Mouse (Mus musculus): ENCODE results near the gene Itprid1.
A peak's percentile ranks its signal among the peaks of the same experiment; 100 is the strongest.

The Itprid1 gene

DNA sequence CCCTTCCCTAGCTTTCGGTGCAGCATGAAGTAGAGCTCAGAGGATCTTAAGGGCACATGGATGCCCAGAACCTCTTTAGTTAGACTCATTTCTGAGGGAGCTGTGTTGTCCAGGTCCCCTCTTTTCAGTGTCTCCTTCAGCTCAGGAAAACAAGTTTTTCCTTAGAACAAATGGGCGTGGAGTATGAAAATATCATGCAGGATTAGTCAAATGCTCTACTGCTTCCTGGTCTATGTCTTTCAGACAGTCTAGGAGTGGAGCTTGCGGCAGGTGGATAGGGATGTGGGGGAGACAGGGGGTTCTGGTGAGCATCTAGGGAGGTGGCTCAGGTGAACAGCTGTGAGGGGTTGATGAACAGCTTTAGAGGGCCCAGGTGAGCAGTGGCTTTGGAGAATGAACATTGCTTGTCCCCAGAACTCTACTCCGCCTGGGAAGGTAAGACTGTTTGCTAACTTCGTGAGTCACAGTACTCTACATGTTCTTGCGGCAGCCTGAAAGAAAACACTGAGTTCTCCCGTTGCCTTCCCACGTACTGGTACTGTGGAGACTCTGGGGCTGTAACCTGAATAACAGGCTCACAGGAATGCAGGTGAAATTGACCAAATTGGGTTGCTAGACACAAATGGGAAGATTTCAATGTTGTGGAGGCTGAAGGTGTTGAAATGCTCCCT is at the start of gene Itprid1:
TSS of gene Itprid1 (plus strand) at position 246 of the 671 bp plus-strand sequence.
- DNase-seq (ENCODE audit: low spot score in 2 of 2), result no peak

DNA sequence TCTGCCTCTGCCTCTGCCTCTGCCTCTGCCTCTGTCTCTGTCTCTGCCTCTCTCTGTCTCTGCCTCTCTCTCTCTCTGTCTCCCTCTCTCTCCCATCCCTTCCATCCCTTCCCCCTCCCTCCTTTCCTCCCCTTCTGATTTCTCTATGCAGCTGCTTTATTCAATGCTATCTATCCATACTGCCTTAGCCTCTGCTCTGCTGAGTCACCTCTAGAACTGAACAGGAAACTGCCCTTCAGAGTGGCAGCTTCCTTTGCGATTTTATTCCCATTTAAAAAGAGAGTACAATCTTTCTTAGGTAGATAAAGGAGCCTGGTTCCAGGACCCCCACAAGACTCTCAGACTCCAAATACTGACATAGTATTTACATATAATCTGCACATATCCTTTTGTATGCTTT is 47.1 kb upstream of the Itprid1 start:
- DNase-seq (ENCODE audit: low spot score in 2 of 2), result no peak

DNA sequence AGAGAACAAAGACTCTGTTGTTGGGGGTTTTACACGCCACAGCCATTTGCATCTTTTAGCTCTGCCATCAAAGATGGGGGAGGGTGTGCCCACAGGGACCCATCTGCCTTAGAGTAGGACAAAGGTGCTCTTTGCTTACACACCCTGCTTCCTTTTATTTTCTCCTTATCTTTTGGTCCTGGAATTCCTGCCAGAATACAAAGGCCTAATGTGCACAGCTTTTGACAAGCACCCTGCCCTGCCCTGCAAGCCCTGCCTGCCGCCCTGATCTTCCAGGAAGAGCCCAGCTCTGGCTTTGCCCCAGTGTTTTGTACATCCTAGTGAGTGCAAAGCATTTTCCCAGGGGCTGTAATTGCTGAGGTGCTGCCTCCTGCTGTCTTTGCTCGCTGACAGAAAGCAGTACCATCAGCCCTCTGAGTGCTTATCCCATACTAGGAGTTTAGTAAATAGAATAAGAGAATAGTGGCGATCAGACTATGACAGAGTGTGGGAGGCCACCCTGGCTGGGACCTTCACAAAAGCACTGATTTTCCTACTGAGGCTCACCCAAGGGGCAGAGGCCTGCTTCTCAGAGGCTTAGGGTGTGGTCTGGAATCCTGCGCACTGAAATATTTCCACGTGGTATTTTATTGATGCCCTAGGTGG is 44.7 kb upstream of the Itprid1 start:
- DNase-seq (ENCODE audit: low spot score in 2 of 2), result no peak

DNA sequence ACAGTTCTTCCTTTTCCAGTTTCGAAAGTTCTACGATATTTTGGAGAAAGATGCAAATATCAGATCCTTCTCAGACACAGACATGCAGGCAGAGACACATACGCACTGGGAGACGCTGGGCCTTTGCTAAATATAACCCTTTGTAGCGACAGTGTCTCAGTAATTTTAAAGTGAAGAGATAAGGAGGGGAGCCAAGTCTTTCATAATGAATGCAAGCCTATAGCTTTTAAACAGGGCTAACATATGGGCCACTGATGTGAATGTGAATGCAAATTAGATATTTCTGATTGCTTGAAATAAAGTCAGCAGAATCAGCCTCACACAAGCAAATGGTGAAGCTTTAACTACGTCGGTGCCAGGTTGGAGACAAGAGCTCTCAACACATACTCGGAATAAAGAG is 44.2 kb upstream of the Itprid1 start:
- DNase-seq (ENCODE audit: low spot score in 2 of 2), result no peak

DNA sequence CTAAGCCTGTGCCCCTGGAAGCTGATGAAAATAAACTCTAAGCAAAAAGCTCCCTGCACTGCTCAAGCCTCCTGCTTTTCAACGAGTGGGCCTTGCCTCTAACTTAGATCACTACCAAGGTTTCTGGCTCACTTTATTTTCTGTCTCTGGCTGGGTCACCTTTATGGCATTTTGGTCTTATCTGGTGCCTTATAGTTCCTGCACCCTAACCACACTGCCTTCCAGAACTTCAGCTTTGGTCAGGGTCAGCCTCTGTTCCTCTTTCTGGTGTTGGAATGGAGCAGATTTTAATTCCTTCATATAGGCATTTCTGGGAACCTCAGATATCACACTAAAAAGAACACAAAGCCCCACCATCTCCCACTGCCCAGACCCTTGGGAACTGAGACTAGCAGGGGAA is 34.0 kb upstream of the Itprid1 start:
- no peak for DNase-seq (ENCODE audit: low spot score in 2 of 2)

DNA sequence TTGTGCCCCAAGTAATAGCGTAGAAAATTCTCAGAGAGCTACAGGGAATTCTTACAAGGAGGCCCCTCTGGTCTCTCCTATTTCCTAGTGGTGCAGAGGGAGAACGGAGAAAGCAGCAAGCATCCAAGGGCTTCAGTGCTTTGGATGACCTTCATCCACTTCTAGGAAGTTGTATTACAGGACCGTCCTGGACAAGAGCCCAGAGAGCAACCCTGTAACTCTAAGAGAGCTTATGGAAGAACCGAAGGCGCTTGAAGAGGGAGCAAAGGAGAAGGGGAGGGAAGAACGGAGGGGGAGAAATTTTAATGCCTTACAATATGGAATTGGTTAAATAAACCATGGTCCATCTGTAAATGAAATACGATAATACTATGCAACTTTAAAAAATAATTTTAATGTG is 33.3 kb upstream of the Itprid1 start:
- peak in 1 of 2 experiments; percentile 2 for DNase-seq (ENCODE audit: low spot score in 2 of 2)

DNA sequence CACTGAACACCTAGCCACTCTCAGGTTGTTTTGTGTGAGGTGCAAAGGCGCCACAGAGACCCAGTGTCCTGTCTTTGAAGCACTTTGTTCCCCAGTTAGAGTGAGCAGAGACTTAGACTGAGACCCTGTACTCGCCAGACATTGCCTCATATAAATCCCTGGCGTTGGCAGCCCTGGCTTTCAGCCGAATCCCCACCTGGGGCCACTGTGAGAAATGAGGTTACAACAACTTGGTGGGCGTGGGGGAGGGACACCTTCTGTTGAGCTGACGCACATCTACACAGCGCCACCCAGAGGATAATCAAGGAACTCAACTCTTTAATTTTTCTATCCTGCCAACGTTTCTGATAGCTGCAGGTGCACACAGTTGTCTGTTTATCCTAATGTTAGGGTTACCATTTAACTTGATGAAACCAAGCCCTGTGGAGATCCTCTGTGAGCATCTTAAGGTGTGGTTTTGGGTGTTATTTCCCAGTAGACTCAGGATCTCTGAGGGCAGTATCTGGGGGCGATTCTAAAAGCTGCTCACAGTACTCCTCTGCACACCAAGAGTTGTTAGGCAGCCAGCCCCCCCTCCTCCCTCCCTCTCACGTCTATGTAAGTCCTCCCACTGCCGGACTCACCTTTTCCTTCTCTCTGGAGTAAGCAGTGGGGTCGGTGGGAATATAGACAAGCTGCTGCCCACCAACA is 32.6 kb upstream of the Itprid1 start:
- no peak for DNase-seq (ENCODE audit: low spot score in 2 of 2)

DNA sequence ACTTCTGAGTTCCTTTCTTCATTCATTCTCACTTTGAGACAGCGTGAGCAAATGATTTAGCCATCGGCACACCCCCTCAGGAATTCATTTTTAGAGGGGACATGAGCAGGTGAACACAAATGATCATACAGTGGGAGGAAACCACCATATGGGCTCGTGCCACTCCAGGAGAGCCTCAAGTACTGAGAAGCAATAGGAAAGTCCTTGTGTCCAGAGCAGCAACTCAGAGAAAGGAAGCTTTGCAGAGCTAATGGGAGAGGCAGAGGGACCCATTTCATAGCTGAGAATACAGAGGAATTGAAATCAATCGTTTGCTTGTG is 32.1 kb upstream of the Itprid1 start:
- DNase-seq (ENCODE audit: low spot score in 2 of 2), result no peak

DNA sequence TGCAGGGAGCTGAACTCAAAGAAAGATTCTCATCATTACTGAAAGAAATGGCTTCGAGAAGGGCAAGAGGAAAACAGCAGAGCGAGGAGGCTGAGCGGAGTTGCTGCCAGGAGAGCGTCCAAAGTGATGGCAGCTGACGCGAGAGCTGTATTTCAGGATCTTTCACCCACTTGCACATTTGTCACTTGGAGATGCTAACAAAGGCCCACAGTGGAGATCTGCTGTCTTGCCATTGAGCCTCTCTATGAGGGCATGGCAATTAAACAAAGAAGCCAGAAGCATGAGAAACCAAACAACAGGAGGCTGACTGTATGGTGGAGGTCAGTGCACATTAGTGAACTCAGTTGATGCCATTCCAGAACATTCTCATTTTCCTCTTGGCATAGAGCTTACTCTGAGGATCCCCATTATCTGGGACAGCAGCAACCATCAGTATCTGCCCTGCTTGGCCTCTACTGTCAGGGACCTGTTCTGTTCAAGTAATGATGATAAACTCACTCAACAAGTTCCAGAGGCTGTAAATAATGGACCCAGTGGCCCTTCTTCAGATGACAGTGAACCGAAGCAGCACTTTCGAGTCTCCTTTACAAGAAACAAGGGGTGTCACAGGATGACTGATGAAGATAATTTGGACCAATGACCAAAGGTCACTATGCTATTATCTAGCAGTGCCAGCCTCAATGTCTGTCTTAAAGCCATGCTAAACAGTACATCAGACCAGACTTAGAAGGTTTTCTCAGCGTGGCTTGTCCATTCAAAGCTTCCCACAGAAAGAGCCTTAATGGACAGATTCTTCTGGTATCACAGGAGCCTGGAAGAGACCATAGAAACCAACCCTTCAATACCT is 31.2 kb upstream of the Itprid1 start:
- DNase-seq (ENCODE audit: low spot score in 2 of 2), result no peak

DNA sequence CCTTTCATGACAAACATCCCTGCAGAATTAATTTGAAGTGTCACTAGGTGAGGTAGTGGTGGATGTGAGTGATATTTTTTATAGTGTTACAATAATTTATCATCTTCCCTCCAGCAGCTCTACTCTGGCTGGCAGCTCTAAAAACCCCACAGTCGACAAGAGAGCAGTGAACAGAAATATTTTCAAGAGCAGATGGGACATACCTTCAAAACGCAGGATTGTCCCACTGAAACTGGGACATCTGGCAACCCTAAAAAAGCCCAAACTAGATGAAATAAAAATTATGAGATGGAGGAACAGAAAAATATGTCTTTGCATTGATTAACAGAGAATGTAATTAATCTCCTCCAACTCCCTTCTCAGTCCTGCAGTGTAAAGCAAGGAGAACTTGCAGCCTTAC is 30.2 kb upstream of the Itprid1 start:
- no peak for DNase-seq (ENCODE audit: low spot score in 2 of 2)

DNA sequence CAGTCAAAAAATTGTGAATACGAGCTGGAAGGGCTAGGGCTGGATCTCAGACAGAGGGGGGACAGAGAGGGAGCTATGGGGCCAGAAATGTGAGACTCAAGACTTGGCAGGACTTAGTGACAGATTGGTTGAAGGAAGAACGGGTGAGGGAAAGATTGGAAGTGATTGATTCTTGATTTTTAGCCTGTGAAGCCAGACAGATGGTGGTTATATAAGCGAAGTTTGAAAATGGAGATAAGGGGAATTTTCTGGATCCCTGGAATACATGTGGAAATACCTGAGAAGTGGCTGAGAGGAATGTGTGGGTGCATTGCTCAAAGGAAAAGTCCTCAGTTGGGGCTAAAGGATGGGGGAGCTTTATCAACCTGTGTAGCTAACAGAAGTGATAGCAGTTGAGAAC is 28.0 kb upstream of the Itprid1 start:
- no peak for DNase-seq (ENCODE audit: low spot score in 2 of 2)

DNA sequence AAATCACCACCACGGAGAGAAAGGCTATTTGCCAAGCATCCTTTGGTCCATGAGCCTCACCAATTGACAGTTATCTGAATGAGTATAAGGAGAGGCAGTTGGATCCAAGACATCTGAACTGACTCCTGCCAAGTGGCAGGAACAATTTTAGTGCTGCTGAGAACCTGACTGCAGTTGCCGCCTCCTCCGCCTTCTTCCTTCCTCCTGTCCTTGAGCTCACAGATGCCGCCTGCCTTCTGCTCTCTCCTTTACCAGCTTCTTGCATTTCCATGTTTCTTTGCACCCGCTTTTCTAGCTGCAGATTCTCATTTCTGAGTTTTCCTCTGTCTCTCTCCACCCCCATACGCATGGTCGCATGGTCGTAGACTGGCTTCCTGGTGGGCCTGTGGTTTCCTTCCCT is 25.5 kb upstream of the Itprid1 start:
- no peak for DNase-seq (ENCODE audit: low spot score in 2 of 2)

DNA sequence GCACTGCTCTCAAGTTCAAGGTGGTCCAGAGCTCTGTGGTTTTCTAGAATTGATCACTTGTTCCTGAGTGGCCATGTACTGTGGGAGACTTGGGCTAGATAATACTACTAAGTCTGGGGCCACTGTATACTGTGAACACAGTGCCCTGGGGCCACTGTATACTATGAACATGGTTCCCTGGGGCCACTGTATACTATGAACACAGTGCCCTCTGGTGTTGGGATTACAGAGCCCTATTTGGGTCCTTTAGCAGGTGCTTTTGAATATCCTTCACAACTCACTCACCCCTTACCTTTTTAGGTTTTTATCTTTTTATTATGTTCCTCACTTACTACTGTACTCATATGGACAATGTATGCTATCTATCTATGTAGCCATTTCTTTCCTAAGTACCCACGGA is 24.3 kb upstream of the Itprid1 start:
- DNase-seq (ENCODE audit: low spot score in 2 of 2), result no peak

DNA sequence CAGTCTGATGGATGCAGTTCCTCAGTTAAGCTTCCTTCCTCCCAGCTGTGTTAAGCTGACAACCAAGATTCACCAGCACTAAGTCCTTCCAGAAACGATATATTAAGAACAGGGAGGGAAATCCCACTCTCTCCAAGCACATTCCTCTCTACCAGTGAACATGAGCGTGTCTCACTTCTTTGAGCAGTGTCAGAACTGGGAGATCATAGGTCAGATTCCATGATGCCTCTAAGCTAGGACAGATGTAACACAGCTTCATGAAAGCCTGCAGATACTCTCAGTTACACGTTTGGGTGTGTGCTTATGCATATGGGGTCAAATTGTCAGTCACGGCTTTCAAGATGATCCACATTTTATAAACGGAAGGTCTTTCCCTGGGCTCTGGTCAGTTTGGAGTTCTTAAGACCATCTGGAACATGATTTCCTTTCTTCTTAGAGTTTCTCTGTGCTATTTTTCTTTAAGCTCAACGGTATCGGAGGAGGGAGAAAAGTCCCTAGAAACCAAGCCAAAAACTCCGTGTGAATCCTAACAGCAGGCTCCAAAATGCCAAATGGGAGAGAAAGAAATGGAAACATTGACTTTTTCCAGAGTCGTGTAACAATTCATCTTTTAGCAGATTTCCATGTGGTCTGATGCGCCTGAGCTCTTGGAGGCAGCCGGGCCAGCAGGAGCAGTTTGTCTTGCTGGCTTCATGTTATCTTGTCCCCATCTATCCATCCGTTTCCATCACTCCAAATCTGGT is 22.3 kb upstream of the Itprid1 start:
- DNase-seq (ENCODE audit: low spot score in 2 of 2), result no peak

DNA sequence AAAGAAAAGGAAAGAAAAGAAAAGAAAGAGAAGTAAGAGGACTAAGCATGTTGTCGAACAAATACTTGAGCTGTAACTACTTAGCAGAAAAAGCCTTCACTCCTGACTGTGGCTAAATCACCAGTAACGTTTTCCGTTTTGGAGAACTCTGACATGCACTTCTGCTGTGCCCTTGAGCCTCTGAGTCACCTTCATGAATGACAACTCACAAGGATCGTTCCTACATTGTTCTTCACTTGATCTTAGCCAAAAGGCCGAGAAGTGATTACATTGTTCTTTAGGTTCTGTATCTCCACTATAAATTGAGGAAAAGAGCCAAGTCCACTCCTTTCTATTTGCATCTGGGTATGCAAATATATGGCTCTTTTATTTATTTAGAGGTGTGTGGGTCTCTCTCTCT is 19.8 kb upstream of the Itprid1 start:
- no peak for DNase-seq (ENCODE audit: low spot score in 2 of 2)

DNA sequence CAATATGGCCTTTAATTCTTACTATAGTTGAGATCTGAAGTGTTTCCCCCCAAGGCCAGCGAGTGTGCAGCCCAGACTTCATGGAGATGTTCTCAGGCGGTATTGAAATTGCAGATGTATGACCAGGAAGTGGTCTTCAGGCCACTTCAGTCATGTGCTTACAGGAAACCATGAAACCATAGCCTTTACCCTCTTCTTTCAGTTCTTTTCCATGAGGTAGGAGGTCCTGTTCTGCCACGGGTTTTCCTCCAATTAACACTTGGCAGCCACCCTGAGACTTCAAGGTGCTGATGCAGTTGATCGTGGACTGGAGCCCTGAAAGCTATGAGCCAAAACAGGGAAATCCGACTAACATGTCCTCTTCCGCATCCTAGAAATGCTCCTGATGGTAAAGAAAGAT is 7.0 kb upstream of the Itprid1 start:
- DNase-seq (ENCODE audit: low spot score in 2 of 2), result no peak

DNA sequence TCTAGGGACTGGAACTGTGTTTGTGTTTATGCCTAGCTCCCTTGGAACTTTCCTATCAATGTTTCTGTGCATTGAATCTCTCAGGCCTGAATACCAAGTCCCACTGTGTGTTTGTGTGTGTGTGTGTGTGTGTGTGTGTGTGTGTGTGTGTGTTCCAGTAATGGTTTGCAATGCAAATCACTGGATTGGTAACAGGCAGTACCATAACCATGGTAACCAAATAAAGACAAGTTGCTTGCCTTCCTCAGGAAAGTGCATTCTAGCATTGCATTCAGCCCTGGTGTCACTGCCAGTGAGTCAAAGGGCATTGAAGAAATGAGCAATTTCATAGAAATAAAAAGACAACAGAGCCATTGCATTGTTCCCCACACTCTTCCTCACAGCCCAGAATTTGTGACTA is 15.9 kb downstream of the Itprid1 start:
- no peak for DNase-seq (ENCODE audit: low spot score in 2 of 2)

DNA sequence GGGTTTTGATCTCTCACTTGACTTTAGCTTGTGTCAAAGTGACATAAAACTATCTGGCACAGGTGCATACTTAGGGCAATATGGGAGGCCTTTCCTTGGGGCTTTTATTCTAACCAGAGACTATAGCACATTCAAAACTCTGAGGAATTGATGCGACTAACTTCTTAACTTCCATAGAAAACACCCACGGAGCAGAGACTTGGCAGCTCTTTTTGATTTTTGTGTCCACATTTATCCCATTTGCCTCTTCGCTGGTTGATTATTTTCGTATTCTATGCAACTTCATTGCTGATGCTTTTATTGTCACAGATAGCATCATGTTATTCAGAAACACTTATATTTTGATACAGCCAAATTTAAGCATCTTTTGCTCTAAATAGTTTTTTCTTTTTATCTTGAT is 19.4 kb downstream of the Itprid1 start:
- DNase-seq (ENCODE audit: low spot score in 2 of 2), result no peak

DNA sequence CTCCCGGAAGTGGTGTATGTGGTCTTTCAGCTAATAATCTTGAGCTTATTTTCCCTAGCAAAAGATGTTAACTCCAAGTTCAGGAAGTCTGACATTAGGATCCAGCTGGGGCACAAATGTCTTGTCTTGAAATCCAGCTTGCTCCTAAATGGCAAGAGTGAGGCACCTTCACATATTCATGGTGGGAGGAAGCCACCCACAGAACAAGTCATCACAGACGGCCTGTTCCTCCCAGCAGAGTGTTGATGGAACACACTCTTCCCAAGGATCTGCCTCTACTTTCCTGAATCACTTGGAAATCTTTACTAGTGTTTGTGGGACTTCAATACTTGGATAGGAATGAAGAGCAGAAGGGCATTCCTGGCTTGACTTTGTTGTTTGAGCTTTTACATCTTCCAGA is 28.5 kb downstream of the Itprid1 start:
- no peak for DNase-seq (ENCODE audit: low spot score in 2 of 2)

DNA sequence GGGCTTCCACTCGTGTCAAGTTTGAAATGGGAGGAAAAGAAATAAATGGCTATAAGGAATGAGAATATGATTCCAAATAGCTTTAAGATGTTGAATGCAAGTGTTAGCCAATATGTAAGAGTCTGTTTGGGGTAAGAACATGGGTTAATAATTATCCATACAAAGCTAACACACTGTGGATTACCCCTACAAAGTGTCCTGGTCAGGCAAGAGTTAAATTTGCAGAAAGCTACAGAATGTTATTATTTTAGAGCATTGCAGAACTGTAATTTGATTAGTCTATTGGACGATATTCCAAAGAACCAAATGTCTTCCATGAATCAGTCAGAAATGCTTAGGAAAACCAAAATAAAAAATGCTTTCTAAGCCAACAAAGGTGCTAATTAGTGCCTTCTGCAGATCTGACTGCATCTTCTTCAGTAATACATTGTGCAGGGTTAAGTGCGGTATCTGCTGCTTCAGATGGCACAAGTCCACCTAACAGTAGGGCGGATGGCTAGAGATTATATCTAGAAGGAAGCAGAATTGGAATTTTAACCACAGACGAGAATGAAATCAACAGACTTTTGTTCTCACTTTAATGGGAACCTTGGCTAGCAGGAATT is 42.8 kb downstream of the Itprid1 start:
- DNase-seq (ENCODE audit: low spot score in 2 of 2), result no peak

DNA sequence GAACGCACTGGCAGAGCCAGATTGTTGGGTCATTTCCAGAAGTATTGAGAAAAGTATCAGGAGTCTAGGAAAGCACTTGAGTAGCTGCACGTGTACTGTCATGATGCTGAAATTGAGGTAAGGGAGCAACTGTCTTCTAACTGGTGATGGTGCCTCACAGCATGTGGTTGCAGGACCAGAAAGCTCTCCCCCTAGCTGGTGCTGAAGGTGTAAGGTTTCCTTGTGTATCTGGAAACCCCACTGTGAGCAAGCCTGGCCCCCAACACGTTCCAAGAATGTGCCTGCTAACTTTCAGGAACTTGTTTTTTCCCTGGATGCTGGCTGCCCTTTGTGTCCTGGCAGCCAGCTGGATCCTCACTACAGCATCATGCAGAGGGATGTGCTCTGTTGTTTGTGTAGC is 44.2 kb downstream of the Itprid1 start:
- DNase-seq (ENCODE audit: low spot score in 2 of 2), result peak in 1 of 2 experiments; percentile 1

All from heart, adult 9 months (tissue).